Mouse (Mus musculus) forebrain, embryonic 13.5 days (tissue): ENCODE data around the gene Ofd1. TPM values are rescaled to one million over a fixed set of nuclear protein-coding genes. Genes with fewer than 3 reads are reported as not detected.

Source experiments
- ATAC-seq: fragments of 200-750 bp; cut with Nextera tagmentation; 2 replicates; pipeline ENCODE4 v1.8.0; 2017
- H3K27ac ChIP-seq: fragments of 300-500 bp; sonication (generic); 2 replicates; pipeline ENCODE4 v1.5.1; 2015; ENCODE audit warnings: inconsistent platforms, mild to moderate bottlenecking, moderate library complexity
- H3K27me3 ChIP-seq: fragments of 300-500 bp; sonication (generic); 2 replicates; pipeline ENCODE4 v1.6.1; 2015; ENCODE audit warnings: mild to moderate bottlenecking, inconsistent platforms
- H3K36me3 ChIP-seq: fragments of 300-500 bp; sonication (generic); 2 replicates; pipeline ENCODE4 v1.6.1; 2015; ENCODE audit warnings: mild to moderate bottlenecking, inconsistent platforms; ENCODE audit not compliant: poor library complexity, severe bottlenecking
- H3K4me1 ChIP-seq: fragments of 300-500 bp; sonication (generic); 2 replicates; pipeline ENCODE4 v1.6.1; 2015; ENCODE audit warnings: inconsistent platforms
- H3K4me2 ChIP-seq: fragments of 300-500 bp; sonication (generic); 2 replicates; pipeline ENCODE4 v1.6.1; 2015; ENCODE audit warnings: inconsistent platforms, mild to moderate bottlenecking, moderate library complexity
- H3K4me3 ChIP-seq: fragments of 300-500 bp; sonication (generic); 2 replicates; pipeline ENCODE4 v1.5.1; 2015; ENCODE audit warnings: mild to moderate bottlenecking, inconsistent platforms
- H3K9ac ChIP-seq: fragments of 300-500 bp; sonication (generic); 2 replicates; pipeline ENCODE4 v1.6.1; 2015; ENCODE audit warnings: mild to moderate bottlenecking, inconsistent platforms
- H3K9me3 ChIP-seq: fragments of 300-500 bp; sonication (generic); replicated peaks from 2 replicates; pipeline ENCODE4 v1.6.1; 2016; ENCODE audit warnings: inconsistent platforms
- WGBS: fragments of 180-500 bp; shearing (Covaris S2); methylation state at CpG from one replicate; pipeline ENCODE4 v1.1.7; 2015; 5-methylcytosine and 5-hydroxymethylcytosine counted together
- polyA plus RNA-seq: library from polyadenylated mRNA; unstranded; fragments of >200 nt; fragmentation: Nextera tagmentation; extraction: Ambion mirVana; gene quantifications from 2 replicates; pipeline ENCODE4 v1.2.1, GENCODE M21; 2015

The Ofd1 gene
- 7.6 and 8.1 TPM in 2 replicates for polyA plus RNA-seq

DNA sequence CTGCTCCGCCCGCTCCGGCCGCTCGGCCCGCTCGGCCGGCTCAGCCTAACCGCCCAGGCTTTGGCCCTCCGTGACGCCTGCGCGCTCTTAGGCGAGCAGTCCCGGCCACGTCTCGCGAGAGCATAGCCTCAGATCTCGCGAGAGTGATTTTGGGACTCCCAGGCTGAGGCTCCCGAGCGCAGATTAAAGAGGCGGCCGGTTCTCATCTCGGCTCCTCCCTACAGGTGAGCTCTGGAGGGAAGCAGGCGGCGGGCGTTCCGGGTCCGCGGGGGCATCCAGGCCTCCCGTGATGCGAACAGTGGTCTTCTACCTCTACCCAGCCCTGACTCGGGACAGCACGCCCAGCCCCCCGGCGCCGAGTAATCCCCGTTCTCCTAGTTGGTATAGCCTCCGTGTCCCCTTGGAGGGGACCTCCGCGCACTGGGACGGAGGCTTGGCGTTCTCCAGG, at the start of gene Ofd1:
Gene Ofd1 (minus strand): TSS at position 89 of the 448 bp plus-strand sequence.
- Histone ChIP-seq H3K27me3 (peaks cover 15% of the 10 kb centered on the region; the same call in 1 of the 2 replicates), H3K36me3 (no peaks in the 10 kb centered on the region), H3K4me2 (peak within 1 kb of the TSS; percentile 64), H3K9me3 (no peaks in the 10 kb centered on the region), H3K27ac (peak within 1 kb of the TSS; percentile 65), H3K9ac (peak within 1 kb of the TSS; percentile 85), H3K4me3 (peak within 1 kb of the TSS; percentile 57), H3K4me1 (peaks cover 8% of the 10 kb centered on the region; the same call in 1 of the 2 replicates)
- ATAC-seq: peak; percentile 99
- 22% methylated on average over 33 of the region's 44 CpGs for WGBS

DNA sequence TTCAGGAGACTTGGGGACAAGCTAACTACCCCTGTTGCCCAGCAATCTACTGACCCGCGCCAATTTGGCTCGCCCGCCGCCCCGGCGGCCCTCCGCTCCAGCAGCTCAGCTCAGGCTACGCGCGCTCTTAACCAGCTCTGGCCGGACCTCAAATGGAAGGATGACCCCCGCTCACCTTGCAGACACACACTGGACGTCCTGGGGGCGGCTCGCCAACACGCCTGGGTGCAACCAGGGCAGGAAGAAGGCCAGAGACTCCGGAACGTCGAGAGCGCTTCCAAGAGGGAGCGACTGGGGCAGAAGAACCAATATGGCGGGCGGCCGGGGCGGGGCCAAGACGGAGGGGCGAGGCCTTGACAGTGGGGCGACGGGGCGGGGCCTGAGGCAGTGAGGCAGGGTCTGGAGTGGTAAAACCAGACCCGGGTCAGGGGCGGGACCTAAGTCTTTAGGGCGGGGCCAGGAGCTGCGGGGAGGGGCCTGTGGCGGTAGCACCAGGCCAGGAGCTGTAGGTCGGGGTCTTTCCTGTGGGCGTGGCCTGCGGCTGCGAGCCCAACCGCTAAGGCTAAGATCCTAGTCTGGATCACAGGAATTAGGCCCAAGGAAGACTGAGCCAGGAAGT, 39.0 kb upstream of the Ofd1 start, which contains the start of gene Rab9:
Gene Rab9 (minus strand): TSS at position 503 of the 619 bp plus-strand sequence.
- Histone ChIP-seq H3K9ac (peak within 1 kb of the TSS; percentile 72), H3K36me3 (no peaks in the 10 kb centered on the region), H3K4me1 (peaks cover 9% of the 10 kb centered on the region; the same call in 1 of the 2 replicates), H3K4me3 (peak within 1 kb of the TSS; percentile 59), H3K9me3 (no peaks in the 10 kb centered on the region), H3K27me3 (no peaks in the 10 kb centered on the region), H3K4me2 (peak within 1 kb of the TSS; percentile 68), H3K27ac (peak within 1 kb of the TSS; percentile 54; the same call in 1 of the 2 replicates)
- peak; percentile 99 for ATAC-seq
- WGBS: 16% methylated on average over 41 of the region's 41 CpGs

DNA sequence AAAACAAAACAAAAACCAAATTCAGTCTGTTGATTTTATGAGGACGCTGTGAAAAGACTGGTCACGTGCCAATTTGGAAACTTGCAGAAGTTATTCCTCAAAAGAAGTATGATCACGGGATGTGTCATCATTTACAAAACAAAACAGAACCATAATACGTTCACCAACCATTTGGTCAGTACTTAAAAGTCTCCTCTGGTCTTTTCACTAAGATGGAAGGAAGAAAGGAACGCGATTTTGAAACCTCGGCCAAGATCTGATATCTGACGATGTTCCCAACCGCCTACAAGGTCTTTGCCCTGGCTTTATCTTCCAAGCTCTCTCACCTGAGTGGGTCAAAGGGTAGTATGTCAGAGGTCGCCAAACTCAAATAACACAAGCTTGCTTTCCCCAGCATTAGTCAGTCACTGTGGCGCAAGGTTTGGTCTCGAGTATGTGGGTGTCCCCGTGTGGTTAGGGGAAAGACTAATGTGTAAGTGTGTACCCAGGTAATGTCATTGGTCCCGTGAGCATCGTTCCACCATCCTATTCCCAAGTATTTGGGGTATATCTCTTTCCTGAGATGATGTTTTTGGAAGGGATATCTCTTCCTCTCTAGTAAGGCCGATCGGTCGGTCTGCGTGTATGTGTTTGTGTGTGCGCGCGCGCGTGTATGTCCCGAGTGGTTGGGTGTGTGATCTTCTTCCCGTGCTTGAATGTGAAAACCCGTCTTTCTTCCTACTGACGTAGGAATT, 38.3 kb upstream of the Ofd1 start:
- Histone ChIP-seq H3K27me3 (no peaks in the 10 kb centered on the region), H3K27ac (no peak overlapping the region), H3K9me3 (no peaks in the 10 kb centered on the region), H3K9ac (peak overlapping the region; percentile 72), H3K4me1 (peaks cover 9% of the 10 kb centered on the region; the same call in 1 of the 2 replicates), H3K4me2 (peak overlapping the region; percentile 68), H3K4me3 (peak overlapping the region; percentile 59), H3K36me3 (no peaks in the 10 kb centered on the region)
- 25% methylated on average over 28 of the region's 28 CpGs for WGBS
- ATAC-seq: no peak; the same call in 1 of the 2 replicates

DNA sequence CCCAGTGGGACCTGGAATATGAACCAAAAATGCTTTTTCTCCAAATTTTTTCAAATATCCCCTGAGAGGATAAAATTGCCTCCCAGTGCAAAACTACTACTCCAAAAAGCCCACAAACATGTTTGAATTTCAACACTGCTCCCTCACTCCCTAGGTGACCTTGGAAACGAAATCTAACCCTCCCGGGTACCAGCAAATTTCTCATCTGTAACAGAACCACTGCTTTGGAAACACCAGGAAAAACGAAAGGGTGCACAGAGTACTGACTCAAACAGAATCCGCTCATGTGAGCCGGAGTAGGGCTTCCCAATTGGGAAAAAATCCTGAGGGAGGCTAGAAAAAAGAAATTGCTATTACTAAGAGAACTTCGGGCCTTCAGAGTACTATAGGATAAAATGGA, 36.9 kb upstream of the Ofd1 start:
- no peak for ATAC-seq
- 82% methylated on average over 6 of the region's 6 CpGs for WGBS
- peak overlapping the region; percentile 37 for H3K4me2 ChIP-seq

DNA sequence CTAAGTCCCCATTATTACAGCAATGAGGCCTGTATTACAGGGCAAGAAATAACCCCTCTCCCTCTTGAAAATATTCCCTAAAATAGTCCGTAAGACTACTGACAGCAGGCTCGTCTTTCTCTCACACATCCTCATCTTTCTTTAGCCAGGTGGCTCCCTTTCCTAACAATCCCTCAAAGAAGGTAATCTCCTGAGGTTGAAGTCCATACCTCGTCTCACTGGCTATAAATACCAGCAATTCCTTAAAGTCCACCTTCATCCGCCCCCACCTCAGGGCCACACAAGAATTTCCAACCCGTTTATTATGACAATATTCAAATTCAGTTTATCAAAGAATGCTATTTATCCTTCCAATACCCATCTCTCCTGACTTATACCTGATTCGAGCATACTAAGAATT, 32.1 kb upstream of the Ofd1 start:
- ATAC-seq: no peak
- H3K4me2 ChIP-seq: no peak overlapping the region
- no peaks in the 10 kb centered on the region for H3K9me3 ChIP-seq
- WGBS: 89% methylated on average over 6 of the region's 6 CpGs
- H3K27me3 ChIP-seq: no peaks in the 10 kb centered on the region; the same call in 1 of the 2 replicates
- peaks cover 2% of the 10 kb centered on the region; the same call in 1 of the 2 replicates for H3K4me1 ChIP-seq
- no peak overlapping the region for H3K4me3 ChIP-seq
- H3K9ac ChIP-seq: no peak overlapping the region
- H3K27ac ChIP-seq: no peak overlapping the region
- no peaks in the 10 kb centered on the region for H3K36me3 ChIP-seq

More for the DNA sequence above, 36.9 kb upstream of the Ofd1 start:
- Histone ChIP-seq H3K27me3 (no peaks in the 10 kb centered on the region), H3K9me3 (no peaks in the 10 kb centered on the region), H3K4me3 (peak overlapping the region; percentile 7; the same call in 1 of the 2 replicates), H3K9ac (no peak overlapping the region), H3K36me3 (no peaks in the 10 kb centered on the region), H3K27ac (no peak overlapping the region), H3K4me1 (peaks cover 9% of the 10 kb centered on the region; the same call in 1 of the 2 replicates)

DNA sequence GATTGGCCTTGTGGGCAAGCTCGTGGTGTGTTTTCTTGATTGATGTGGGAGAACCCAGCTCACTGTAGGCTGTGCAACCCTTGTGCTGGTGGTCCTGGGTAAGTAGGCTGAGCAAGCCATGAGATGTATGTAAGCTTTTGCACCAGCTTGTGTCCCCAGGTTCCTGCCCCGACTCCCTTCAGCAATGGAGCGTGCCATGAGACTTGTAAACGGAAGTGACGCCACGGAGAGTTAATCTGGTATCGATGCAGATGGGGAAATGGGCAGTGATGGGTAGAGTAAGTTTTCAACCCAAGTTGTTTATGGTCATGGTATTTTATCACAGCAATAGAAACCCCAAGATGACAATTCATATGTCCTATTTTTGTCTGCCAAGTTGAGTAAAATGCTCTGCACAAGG, 27.8 kb upstream of the Ofd1 start:
- no peaks in the 10 kb centered on the region; the same call in 1 of the 2 replicates for H3K27me3 ChIP-seq
- H3K4me2 ChIP-seq: no peak overlapping the region
- no peak overlapping the region for H3K9ac ChIP-seq
- no peak overlapping the region for H3K27ac ChIP-seq
- no peak for ATAC-seq
- H3K36me3 ChIP-seq: no peaks in the 10 kb centered on the region; the same call in 1 of the 2 replicates
- no peaks in the 10 kb centered on the region for H3K4me1 ChIP-seq
- H3K9me3 ChIP-seq: no peaks in the 10 kb centered on the region
- H3K4me3 ChIP-seq: no peak overlapping the region
- WGBS: 96% methylated on average over 7 of the region's 7 CpGs

DNA sequence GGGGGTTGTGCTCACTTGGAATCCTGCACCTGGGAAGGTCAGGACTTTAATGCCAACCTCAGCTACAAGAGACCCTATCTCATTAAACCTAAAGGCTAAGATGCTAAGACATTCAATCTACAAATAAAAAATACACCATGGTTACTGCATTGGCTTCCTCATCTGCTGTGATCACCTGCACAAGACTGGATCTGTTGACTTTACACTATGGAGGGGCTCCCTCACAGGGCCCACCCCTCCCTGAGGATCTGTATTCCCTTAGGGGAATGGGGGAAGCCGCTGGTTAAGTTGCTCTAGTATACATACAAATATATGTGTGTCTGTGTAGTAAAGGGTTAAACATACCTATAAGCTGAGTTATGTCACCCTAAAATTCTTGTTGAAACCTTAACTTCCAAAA, 15.0 kb upstream of the Ofd1 start:
- no peak for ATAC-seq
- peaks cover 9% of the 10 kb centered on the region; the same call in 1 of the 2 replicates for H3K36me3 ChIP-seq
- H3K4me1 ChIP-seq: no peaks in the 10 kb centered on the region
- 100% methylated on average over 1 of the region's 1 CpGs for WGBS
- H3K9ac ChIP-seq: no peak overlapping the region
- H3K9me3 ChIP-seq: no peaks in the 10 kb centered on the region
- H3K4me3 ChIP-seq: no peak overlapping the region
- no peak overlapping the region for H3K27ac ChIP-seq
- H3K4me2 ChIP-seq: no peak overlapping the region
- H3K27me3 ChIP-seq: no peaks in the 10 kb centered on the region

DNA sequence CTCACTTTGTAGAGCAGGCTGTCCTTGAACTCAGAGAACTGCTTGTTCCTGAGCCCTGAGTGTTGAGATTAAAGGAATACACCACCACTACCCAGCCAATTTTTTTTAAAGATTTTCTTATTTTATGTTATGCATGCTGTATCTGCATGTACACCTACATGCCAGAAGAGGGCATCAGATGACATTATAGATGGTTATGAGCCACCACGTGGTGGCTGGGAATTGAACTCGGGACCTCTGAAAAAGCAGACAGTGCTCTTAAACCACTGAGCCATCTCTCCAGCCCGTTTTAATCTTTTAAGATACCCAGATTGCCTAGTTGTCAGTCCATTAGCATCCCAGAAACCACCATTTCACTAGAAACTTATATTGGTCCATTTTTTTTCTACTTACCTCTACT, 13.8 kb upstream of the Ofd1 start:
- H3K4me3 ChIP-seq: no peak overlapping the region
- H3K4me2 ChIP-seq: no peak overlapping the region
- no peaks in the 10 kb centered on the region for H3K9me3 ChIP-seq
- H3K4me1 ChIP-seq: no peaks in the 10 kb centered on the region
- H3K36me3 ChIP-seq: peaks cover 14% of the 10 kb centered on the region
- no peak overlapping the region for H3K27ac ChIP-seq
- no peak for ATAC-seq
- WGBS: 67% methylated on average over 3 of the region's 3 CpGs
- H3K9ac ChIP-seq: no peak overlapping the region
- no peaks in the 10 kb centered on the region for H3K27me3 ChIP-seq

DNA sequence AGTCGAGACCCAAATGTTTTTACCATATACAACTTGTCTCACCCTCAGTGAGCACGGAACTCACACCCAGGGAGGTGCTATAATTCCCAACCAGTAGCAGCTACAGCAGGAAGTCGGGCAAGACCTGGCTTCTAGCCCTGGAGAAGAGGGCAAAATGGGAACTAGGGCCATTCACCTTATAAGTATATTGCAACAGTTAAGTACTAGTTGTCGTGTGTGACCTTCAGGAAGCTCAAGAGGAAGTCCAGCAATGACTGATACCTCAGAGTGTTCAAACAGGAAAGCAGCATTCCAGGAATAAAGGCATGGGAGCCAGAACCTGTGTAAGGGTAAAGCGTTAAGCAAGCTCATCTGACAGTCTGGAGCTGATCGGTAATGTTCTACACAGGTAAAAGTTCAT, 13.0 kb upstream of the Ofd1 start:
- ATAC-seq: no peak
- Histone ChIP-seq H3K4me3 (no peak overlapping the region), H3K27me3 (no peaks in the 10 kb centered on the region), H3K4me2 (no peak overlapping the region), H3K9me3 (no peaks in the 10 kb centered on the region), H3K27ac (no peak overlapping the region), H3K36me3 (peaks cover 14% of the 10 kb centered on the region), H3K9ac (no peak overlapping the region), H3K4me1 (no peaks in the 10 kb centered on the region)
- 84% methylated on average over 6 of the region's 6 CpGs for WGBS

DNA sequence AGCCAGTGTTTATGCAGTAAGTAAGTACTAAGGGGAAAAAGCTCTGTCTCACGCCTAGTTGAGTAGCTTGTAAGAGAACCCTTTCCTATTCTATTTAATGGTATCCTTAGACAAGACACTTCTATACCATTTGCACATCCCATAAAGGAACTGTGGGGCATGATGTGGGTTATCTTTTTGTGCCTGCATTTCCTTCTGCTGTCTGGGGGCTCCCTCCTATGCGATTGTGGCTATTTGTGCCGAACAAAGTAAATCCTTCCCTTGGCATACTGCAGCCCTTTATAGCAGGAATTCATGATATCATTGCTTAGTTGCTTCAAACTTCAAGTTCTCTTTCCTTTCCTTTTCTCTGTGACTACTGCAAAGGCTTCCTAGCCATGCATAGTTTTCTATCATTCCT, 4.0 kb upstream of the Ofd1 start:
- no peak for ATAC-seq
- H3K4me2 ChIP-seq: no peak overlapping the region
- no peak overlapping the region for H3K27ac ChIP-seq
- H3K4me1 ChIP-seq: peaks cover 7% of the 10 kb centered on the region; the same call in 1 of the 2 replicates
- H3K36me3 ChIP-seq: no peaks in the 10 kb centered on the region; the same call in 1 of the 2 replicates
- WGBS: 91% methylated on average over 3 of the region's 3 CpGs
- H3K4me3 ChIP-seq: no peak overlapping the region
- no peaks in the 10 kb centered on the region for H3K9me3 ChIP-seq
- H3K9ac ChIP-seq: no peak overlapping the region
- H3K27me3 ChIP-seq: peaks cover 15% of the 10 kb centered on the region; the same call in 1 of the 2 replicates

DNA sequence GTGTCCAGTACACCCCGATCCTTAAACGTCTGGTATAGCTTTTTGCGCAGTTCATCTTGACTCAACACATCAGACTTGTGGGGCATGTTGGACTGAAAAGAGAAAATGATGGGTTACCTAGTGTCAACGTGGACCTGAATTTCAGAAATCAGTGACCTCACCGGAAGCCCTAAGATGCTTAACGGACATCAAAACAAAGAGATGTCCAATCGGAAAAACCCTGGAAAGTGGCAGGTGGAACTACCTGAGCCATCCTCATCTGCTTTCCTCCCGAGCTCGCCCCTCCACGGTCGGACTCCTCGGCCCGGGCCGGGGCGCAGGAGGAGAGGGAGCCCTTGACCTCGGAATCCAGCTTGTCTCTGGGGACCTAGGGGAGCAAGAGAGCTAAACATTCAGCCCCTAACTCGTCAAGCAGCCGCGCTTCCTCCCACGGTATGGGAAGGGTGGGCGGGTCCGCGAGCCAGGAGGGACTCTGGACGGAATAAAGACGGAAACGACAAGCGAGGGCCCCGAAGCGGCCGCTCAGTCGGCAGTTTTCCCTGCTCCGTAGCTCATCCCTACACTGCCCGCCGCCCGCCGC, 378 bp downstream of the Ofd1 start, which contains the start of gene Trappc2:
Gene Trappc2 (plus strand): TSS at position 539 of the 580 bp plus-strand sequence.
- Histone ChIP-seq H3K4me3 (peak within 1 kb of the TSS; percentile 57), H3K9me3 (no peaks in the 10 kb centered on the region), H3K4me2 (peak within 1 kb of the TSS; percentile 64), H3K9ac (peak within 1 kb of the TSS; percentile 85), H3K36me3 (peaks cover 2% of the 10 kb centered on the region; the same call in 1 of the 2 replicates), H3K4me1 (peaks cover 8% of the 10 kb centered on the region; the same call in 1 of the 2 replicates), H3K27me3 (peaks cover 15% of the 10 kb centered on the region; the same call in 1 of the 2 replicates), H3K27ac (peak within 1 kb of the TSS; percentile 65)
- peak; percentile 85; the same call in 1 of the 2 replicates for ATAC-seq
- WGBS: 21% methylated on average over 30 of the region's 36 CpGs
